Mouse (Mus musculus): ENCODE data around the gene Sprr3.
"Not testable (repeated sequence)": the region's sequence is repeated elsewhere in the genome, so short reads cannot be mapped to it uniquely, and the experiment has no call there.

The Sprr3 gene

GRCm38 (mm10) chr3:92458620-92459019, at the start of gene Sprr3:
Gene Sprr3, minus strand, starts transcription at chr3:92458720.
- no peak for DNase-seq (ENCODE audit: extremely low spot score, low spot score)

- DNase-seq (ENCODE audit: extremely low spot score, low spot score) = no peak
Measured at GRCm38 (mm10) chr3:92508185-92508584, 49.7 kb upstream of the Sprr3 start.

GRCm38 (mm10) chr3:92503528-92503927, 45.0 kb upstream of the Sprr3 start:
- no peak for DNase-seq (ENCODE audit: extremely low spot score, low spot score)

GRCm38 (mm10) chr3:92500393-92500792, 41.9 kb upstream of the Sprr3 start, which contains the start of gene Sprr4:
Gene Sprr4, minus strand, starts transcription at chr3:92500493.
- DNase-seq (ENCODE audit: extremely low spot score, low spot score) = no peak

- DNase-seq (ENCODE audit: extremely low spot score, low spot score) = not testable (repeated sequence)
Measured at GRCm38 (mm10) chr3:92490262-92490661, 31.7 kb upstream of the Sprr3 start.

- DNase-seq (ENCODE audit: extremely low spot score, low spot score) = no peak
Measured at GRCm38 (mm10) chr3:92486307-92486706, 27.8 kb upstream of the Sprr3 start.

GRCm38 (mm10) chr3:92485863-92486262, 27.3 kb upstream of the Sprr3 start, which contains the start of gene Sprr1a:
Gene Sprr1a, minus strand, starts transcription at chr3:92485895.
- DNase-seq (ENCODE audit: extremely low spot score, low spot score) = no peak

- DNase-seq (ENCODE audit: extremely low spot score, low spot score) = not testable (repeated sequence)
Measured at GRCm38 (mm10) chr3:92481249-92481648, 22.7 kb upstream of the Sprr3 start.

- DNase-seq (ENCODE audit: extremely low spot score, low spot score) = no peak
Measured at GRCm38 (mm10) chr3:92470111-92470510, 11.6 kb upstream of the Sprr3 start.

GRCm38 (mm10) chr3:92467424-92467823, 8.9 kb upstream of the Sprr3 start:
- no peak for DNase-seq (ENCODE audit: extremely low spot score, low spot score)

- DNase-seq (ENCODE audit: extremely low spot score, low spot score) = no peak
Measured at GRCm38 (mm10) chr3:92466576-92466975, 8.1 kb upstream of the Sprr3 start.

- no peak for DNase-seq (ENCODE audit: extremely low spot score, low spot score)
Measured at GRCm38 (mm10) chr3:92455151-92455550, 3.4 kb downstream of the Sprr3 start.

GRCm38 (mm10) chr3:92440177-92440576, 18.3 kb downstream of the Sprr3 start:
- no peak for DNase-seq (ENCODE audit: extremely low spot score, low spot score)

GRCm38 (mm10) chr3:92438689-92439088, 19.8 kb downstream of the Sprr3 start, which contains the start of gene Sprr1b:
Gene Sprr1b, minus strand, starts transcription at chr3:92438789.
- no peak for DNase-seq (ENCODE audit: extremely low spot score, low spot score)

GRCm38 (mm10) chr3:92432282-92432681, 26.2 kb downstream of the Sprr3 start, which contains the start of gene Sprr2k:
Gene Sprr2k, plus strand, starts transcription at chr3:92432582.
- no peak for DNase-seq (ENCODE audit: extremely low spot score, low spot score)

GRCm38 (mm10) chr3:92429323-92429722, 29.2 kb downstream of the Sprr3 start, which contains the start of gene Gm9774:
Gene Gm9774, minus strand, starts transcription at chr3:92429423.
- DNase-seq (ENCODE audit: extremely low spot score, low spot score) = no peak

- no peak for DNase-seq (ENCODE audit: extremely low spot score, low spot score)
Measured at GRCm38 (mm10) chr3:92417782-92418181, 40.7 kb downstream of the Sprr3 start, which contains the start of gene Sprr2j-ps. Gene Sprr2j-ps, plus strand, starts transcription at chr3:92418082.

- no peak for DNase-seq (ENCODE audit: extremely low spot score, low spot score)
Measured at GRCm38 (mm10) chr3:92407691-92408090, 50.8 kb downstream of the Sprr3 start, which contains the start of gene Sprr2i. Gene Sprr2i, plus strand, starts transcription at chr3:92407991.

Data from neural tube, embryonic 10.5 days (tissue).